Mouse (Mus musculus): ENCODE data around the gene Aff3. TPM values are rescaled to one million over a fixed set of nuclear protein-coding genes. Genes with fewer than 3 reads are reported as not detected.

Gene Aff3
- 37.0 and 38.2 TPM in 2 replicates for polyA plus RNA-seq (2012; ENCODE audit: low replicate concordance)

DNA sequence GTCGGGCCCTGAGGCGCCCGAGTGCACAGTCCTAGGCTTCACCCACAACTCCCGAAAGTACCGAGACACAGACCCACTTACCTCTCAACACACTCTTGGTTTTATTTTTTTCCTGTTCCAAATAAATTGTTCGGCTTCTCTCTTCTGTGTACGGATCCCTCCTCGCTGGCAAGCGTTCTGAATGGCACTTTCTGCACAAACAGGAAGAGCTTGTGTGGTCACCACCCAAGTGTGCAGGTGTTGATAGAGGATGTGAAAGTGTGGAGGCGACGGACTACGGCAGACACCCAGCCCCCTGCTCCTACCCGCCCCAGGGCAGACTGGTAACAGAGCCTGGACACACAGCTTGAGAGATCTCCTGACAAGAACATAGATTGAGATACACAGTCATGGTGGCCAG is at the start of gene Aff3:
Aff3 (minus strand) TSS at position 179 of the 400 bp plus-strand sequence.

DNA sequence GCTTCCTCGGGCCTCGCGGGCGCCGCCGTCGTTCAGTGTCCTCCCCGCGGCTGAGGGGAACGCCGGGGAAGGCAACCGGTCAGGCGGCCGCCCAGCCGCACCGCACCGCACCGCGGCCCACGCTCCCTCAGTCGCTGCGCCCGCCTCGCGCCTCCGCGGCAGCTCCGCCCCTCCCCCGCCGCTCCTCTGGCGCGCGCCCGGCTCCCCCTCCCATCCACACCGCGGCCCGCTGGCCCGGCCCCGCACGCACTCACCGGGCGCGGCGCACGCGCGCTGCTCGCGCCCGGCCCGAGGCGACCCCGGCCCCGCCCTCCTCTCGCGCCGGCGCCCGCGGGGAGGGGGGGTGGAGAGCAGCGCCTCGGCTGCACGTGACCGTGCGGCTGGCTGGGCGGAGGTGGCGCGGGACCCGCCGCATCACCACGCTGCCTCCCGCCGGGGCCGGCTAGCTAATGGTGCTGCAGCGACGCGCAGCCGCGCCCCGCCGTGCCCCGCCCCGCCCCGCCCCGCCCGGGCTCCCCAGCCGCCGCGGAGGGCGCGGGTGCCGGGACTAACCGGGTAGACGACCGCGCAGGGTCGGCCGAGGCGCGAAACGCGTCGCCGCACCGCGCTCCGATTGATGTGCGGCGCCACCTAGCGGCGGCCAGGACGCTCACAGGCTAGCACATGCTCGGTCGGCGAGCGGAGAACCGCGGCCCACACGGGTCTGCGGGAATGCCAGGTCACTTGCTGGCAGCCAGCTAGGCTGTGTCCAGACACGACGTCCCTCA is 535.1 kb downstream of the Aff3 start, which contains the start of gene Rev1:
Rev1 (minus strand) TSS at position 301 of the 767 bp plus-strand sequence.

Other genes with a start within 250 kb of the Aff3 start
- gene Lonrf2, start 171.8 kb upstream of the Aff3 start, polyA plus RNA-seq (2012; ENCODE audit: low replicate concordance) = 0.28 and 0.44 TPM in 2 replicates
- gene Chst10, start 233.2 kb upstream of the Aff3 start, polyA plus RNA-seq (2012; ENCODE audit: low replicate concordance) = 0.48 and 0.56 TPM in 2 replicates

Measured in leukemia stem cell, adult 10-12 weeks (primary cell).